Mouse (Mus musculus): ENCODE results near the gene Emsy.
A peak's percentile ranks its signal among the peaks of the same experiment; 100 is the strongest.

Gene Emsy

DNA sequence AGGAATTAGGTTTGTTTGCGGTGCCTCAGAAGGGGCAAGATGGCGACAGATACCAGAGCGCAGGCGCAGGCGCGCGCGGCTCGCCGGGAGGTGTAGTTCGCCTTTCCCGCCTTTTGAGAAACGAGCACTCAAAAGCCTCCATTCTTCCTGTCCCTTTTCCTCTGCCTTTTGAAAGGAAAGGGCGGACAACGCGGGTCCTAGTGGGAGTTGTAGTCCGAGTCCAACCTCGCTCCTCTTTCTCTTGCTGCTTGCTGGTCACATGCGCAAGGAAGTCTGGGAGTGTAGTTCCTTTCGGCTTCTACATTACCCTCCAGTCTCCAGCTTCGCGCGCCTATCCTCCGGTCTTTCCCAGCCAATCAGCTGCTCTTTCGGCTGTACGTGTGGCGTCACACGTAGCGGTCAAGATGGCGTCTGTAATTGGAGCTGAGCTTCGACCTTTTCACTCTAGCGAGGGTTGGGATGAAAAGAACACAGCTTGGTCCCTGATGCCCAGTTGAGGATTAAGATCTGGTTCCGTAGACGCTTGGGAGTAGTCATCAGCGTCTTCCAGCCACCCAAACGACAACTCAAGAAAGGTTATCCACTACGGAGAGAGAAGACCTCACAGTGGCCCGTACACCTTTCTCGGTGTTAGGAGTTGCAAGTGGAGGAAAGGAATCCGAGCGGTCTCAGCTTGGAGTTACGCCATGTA is at the start of gene Emsy:
Emsy (minus strand) TSS at position 253 of the 691 bp plus-strand sequence.
- DNase-seq (ENCODE audit: low spot score in 2 of 2), result peak; percentile 92 to 94

- DNase-seq (ENCODE audit: low spot score in 2 of 2), result no peak
Observed at GRCm38 (mm10) chr7:98704276-98704675, 47.7 kb upstream of the Emsy start.

DNA sequence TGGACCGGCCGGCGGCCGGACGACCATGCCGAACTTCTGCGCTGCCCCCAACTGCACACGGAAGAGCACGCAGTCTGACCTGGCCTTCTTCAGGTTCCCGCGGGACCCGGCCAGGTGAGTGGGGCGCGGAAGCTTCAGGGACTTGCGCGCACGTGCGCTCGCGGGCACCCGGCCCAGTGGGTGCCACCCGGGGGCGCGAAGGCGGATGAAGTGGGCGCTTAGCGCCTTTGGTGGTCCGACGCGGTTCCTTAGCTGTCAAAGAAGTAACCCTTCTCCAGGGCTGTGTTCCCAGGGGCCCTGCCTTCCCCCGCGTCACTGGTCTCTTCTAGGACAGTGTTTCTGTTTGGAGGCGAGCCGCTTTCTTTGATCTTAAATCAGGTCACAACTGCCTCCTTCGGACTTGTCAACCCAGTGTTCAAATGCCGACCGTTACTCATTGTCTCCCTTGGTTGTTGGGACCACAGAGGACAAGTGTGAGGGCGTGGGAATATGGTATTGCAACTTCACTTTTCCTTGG is 46.8 kb upstream of the Emsy start:
- peak; percentile 35 to 45 for DNase-seq (ENCODE audit: low spot score in 2 of 2)

GRCm38 (mm10) chr7:98702283-98703240 is 46.0 kb upstream of the Emsy start, which contains the start of gene Thap12:
Gene Thap12, plus strand, starts transcription at chr7:98703103.
- peak; percentile 99 for DNase-seq (ENCODE audit: low spot score in 2 of 2)

- no peak for DNase-seq (ENCODE audit: low spot score in 2 of 2)
Observed at GRCm38 (mm10) chr7:98701771-98702170, 45.2 kb upstream of the Emsy start.

GRCm38 (mm10) chr7:98698590-98698989 is 42.0 kb upstream of the Emsy start:
- DNase-seq (ENCODE audit: low spot score in 2 of 2), result no peak

GRCm38 (mm10) chr7:98698041-98698440 is 41.5 kb upstream of the Emsy start:
- no peak for DNase-seq (ENCODE audit: low spot score in 2 of 2)

GRCm38 (mm10) chr7:98697496-98697895 is 40.9 kb upstream of the Emsy start:
- no peak for DNase-seq (ENCODE audit: low spot score in 2 of 2)

DNA sequence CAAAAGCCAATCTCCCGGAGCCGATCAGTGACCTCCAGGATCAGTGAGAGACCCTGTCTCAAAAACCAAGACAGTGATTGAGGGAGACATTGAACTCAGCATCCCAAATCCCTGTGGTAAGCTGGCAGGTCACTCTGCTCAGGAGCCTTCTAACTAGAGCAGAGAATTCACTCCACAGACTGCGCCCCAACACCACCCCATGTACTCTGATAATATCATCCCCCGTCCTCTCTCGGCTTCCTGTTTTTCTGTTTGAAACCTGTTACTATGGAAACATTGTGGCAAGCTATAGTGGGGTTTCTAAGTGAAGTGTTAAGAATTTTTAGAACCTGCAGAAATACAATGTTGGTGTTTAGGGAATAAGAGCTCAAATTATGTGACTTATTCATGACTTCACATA is 37.5 kb upstream of the Emsy start:
- DNase-seq (ENCODE audit: low spot score in 2 of 2), result peak; percentile 73 to 77

DNA sequence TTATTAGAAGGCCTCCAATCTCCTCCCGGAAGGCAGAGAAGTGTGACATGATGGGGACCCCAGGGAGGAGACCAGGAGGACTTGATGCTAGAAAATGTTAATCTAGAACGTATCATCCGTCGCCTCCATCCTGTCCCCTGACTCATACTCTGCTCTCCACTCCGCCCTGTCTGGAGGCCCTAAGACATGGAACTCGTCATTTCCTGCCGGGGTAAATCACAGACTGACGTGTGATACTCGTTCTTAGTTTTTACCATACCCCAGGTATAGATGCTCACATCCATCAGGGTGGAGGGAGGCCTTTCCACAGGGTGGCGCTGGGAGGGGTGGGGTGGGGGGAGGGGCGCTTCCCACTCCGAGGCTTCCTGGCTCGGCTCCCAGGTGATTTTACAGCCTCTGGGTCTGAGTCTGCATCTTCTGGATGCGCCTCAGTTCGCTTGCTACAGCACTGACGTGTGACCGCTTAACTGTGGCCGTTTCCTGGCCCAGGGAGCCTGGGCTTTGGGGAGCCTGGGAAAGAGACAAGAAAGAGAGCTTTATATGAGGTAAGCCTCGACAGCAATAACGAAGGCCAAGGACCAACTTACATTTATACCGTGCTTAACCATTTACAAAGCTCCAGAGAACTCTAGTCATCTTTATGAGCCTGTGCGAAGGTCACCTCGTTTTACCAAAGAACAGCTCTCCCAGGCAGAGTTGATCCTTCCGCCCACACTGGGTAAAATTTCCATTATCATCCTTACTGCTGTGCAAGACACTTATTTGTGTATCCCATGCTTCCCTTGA is 36.4 kb upstream of the Emsy start:
- DNase-seq (ENCODE audit: low spot score in 2 of 2), result peak in 1 of 2 experiments; percentile 8

- peak; percentile 11 to 20 for DNase-seq (ENCODE audit: low spot score in 2 of 2)
Observed at GRCm38 (mm10) chr7:98690831-98691230, 34.2 kb upstream of the Emsy start.

DNA sequence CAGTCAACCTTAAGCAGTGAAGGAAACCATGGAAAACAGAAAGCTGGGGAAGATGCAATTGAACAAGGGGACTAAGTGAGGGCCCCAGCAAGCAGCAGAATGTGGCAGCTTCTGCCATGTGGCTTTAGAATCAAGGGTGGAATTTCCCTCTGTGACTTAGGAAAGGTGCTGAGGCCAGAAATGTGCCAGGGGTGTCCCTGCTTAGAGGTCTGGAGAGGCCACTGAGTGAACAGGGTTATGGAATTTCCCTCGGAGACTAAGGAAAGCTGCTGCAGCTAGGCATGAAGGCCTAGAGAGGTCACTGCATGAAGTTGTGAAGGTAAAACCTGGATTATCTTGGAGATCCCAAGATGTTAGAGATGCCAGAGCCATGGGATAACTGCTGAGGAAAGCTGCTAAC is 33.5 kb upstream of the Emsy start:
- no peak for DNase-seq (ENCODE audit: low spot score in 2 of 2)

DNA sequence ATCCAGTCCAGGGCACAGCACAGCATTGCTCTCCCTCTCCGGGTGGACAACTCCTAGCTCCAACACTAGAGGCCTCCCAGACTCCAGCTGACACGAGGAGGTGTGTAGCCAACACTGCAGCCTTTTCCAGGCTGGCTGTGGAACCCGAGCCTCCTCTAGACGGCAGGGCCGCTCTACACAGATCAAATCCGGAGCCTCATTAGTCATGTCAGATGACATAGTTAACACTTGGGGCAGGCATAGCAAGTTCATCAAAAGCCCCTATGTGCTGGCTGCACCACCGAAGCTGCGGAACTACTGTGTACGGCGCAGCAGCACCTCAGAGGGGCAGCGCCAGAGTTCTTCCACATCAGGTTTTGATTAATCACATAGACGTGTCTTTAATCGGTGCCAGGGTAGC is 29.3 kb upstream of the Emsy start:
- no peak for DNase-seq (ENCODE audit: low spot score in 2 of 2)

DNA sequence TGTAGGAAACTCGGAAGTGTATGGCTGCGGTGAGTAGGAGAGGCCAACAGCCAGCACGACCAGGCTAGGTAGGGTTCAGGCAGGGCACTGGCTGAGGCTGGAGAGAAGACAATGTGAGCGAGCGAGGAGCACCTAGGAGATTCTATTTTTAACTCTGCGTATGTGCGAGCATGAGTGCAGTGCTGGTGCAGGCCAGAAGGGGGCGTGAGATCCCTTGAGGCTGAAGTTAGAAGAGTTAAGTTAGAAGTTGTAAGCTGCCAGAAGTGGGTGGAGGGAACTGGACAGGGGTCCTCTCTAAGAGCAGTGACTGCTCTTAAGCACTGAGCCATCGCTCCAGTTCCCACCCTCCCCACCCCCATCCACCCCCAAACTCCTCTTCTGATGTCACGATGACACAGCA is 26.2 kb upstream of the Emsy start:
- DNase-seq (ENCODE audit: low spot score in 2 of 2), result no peak

DNA sequence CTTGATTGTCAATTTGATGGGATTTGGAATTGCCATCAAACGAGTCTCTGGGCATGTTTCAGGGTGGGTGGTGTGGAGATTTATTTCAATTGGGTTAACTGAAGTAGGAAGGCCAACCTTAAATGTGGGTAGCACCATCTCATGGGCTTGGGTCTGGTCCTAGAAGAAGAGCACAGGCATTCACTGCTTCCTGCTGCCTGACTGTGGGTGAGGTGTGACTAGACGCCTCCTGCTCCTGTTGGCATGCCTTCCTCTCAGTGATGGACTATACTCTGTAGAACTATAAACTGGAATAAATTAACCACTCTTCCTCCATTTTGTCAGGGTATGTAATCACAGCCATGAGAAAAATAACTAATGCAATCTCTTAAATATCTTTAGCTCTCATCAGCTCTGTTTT is 24.1 kb upstream of the Emsy start:
- no peak for DNase-seq (ENCODE audit: low spot score in 2 of 2)

GRCm38 (mm10) chr7:98678441-98678840 is 21.9 kb upstream of the Emsy start:
- no peak for DNase-seq (ENCODE audit: low spot score in 2 of 2)

- DNase-seq (ENCODE audit: low spot score in 2 of 2), result no peak
Observed at GRCm38 (mm10) chr7:98677511-98677910, 20.9 kb upstream of the Emsy start.

DNA sequence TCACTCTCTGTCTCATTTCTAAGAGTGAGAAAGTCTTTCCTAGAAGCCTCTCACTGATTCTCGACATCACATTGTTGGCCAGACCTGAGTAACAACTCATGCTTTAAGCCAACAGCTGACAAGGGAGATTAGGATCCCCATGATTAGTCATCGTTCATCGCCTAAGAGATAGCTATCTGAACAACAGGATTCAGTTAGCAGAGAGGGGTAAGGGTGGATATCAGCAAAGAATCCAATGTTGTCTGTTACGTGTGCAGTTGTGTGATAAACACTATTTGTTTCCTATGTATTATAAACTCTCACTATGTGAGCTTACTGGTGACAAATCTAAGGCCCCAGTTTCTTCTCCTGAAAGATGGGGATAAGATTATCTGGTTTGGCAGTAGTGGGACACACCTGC is 17.8 kb upstream of the Emsy start:
- no peak for DNase-seq (ENCODE audit: low spot score in 2 of 2)

DNA sequence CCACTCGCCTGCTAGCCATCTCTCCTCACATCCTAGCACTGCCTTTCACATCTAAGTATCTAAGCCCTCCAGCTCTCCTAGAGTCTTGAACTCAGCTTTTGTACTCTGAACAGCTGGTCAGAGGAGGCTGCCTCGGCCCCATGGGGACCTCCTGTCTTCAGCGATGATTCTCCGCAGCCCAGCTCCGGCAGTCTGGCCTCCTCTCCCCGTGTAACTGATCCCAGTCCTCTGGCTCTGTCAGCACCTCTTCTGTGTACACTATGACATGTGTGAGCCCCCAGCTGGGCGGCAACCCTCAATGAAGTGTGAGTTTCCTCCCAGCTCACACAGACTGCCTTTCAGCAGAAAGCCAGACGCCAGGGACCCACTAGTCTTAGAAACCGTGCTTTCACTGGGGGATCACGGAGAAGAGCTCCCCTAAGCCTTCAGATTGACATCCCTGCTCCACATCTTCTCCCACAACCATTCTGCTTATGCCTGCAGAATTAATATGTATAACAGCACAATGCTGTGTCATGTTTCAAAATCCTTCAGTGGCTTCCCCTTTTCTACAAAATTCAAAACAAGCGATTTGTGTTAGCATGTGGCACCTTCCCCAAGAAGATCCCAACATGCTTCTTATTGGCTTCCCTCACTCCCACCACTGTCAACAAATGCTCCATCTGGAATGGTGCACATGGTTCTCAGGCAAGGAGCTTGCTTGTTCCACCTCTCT is 15.8 kb upstream of the Emsy start:
- no peak for DNase-seq (ENCODE audit: low spot score in 2 of 2)

- DNase-seq (ENCODE audit: low spot score in 2 of 2), result no peak
Observed at GRCm38 (mm10) chr7:98671416-98671815, 14.8 kb upstream of the Emsy start.

- no peak for DNase-seq (ENCODE audit: low spot score in 2 of 2)
Observed at GRCm38 (mm10) chr7:98670831-98671230, 14.2 kb upstream of the Emsy start.

Measured in spleen, postnatal 36 days (tissue).